8 mouse cellular contexts compared by ENCODE assay signal in genomic region chr5:144358592-144358917, GRCm38 (mm10). TPM values are rescaled to one million over a fixed set of nuclear protein-coding genes. Genes with fewer than 3 reads are reported as not detected.
A peak's percentile ranks its signal among the peaks of the same experiment; 100 is the strongest.
DNase-seq lines count a peak whose midpoint lies in the region; ATAC-seq and TF ChIP-seq lines count a peak whose summit lies in the region.

No protein-coding gene starts in this region.

- H3K9ac ChIP-seq in liver, embryonic 13.5 days, result no peak overlapping the region

- TF ChIP-seq CTCF in gastrocnemius, adult 2 months (IDR thresholded peaks at IDR 0.05), result no peak
- 0 out of 2 replicates have a peak, but pooled peaks have one; percentile 0 for TF ChIP-seq CTCF in testis, adult 2 months (IDR thresholded peaks at IDR 0.05; ENCODE audit: control insufficient read depth, insufficient read depth, insufficient replicate concordance, low read depth, low read length)

- TF ChIP-seq POLR2A in testis, adult 2 months (IDR thresholded peaks at IDR 0.05; ENCODE audit: control insufficient read depth, low read depth, low read length), result no peak; the same call in 1 of the 2 replicates

- H3K4me3 ChIP-seq in gastrocnemius, adult 2 months, result peak overlapping the region; percentile 87
- peak overlapping the region; percentile 84 for H3K4me3 ChIP-seq in testis, adult 2 months (ENCODE audit: control insufficient read depth, low read depth, low read length)
- peak overlapping the region; percentile 59 for H3K4me3 ChIP-seq in liver, embryonic 13.5 days (replicated peaks)

- no peaks in the 10 kb centered on the region for H3K36me3 ChIP-seq in testis, adult 2 months (ENCODE audit: control insufficient read depth, insufficient read depth, low read length)
- no peaks in the 10 kb centered on the region for H3K36me3 ChIP-seq in liver, embryonic 13.5 days

- H3K27ac ChIP-seq in gastrocnemius, adult 2 months, result peak overlapping the region; percentile 46; the same call in 1 of the 2 replicates
- H3K27ac ChIP-seq in testis, adult 2 months (ENCODE audit: control insufficient read depth, insufficient read depth, low read depth, low read length), result peak overlapping the region; percentile 10
- no peak overlapping the region for H3K27ac ChIP-seq in liver, embryonic 13.5 days

- H3K4me2 ChIP-seq in liver, embryonic 13.5 days, result peak overlapping the region; percentile 67

- WGBS in liver, embryonic 13.5 days (ENCODE audit: insufficient replicate concordance), result 7% methylated on average over 10 of the region's 10 CpGs

- H3K4me1 ChIP-seq in testis, adult 2 months (ENCODE audit: control insufficient read depth, insufficient read depth, low read length), result peaks cover 11% of the 10 kb centered on the region
- H3K4me1 ChIP-seq in liver, embryonic 13.5 days (replicated peaks), result peaks cover 18% of the 10 kb centered on the region

- H3K9me3 ChIP-seq in liver, embryonic 13.5 days (replicated peaks), result no peaks in the 10 kb centered on the region

- intact Hi-C loops in gastrocnemius, adult 2 months (cut with DNase I), result loop anchor here (5.0 kb wide), 1 partner anchor 101 kb away; no protein-coding TSS in a partner anchor

- DNase-seq in gastrocnemius, adult 2 months, result no peak
- DNase-seq in gastrocnemius, adult 8-10 months (ENCODE audit: low spot score in 2 of 2), result no peak
- no peak for DNase-seq in testis, postnatal 14 days (ENCODE audit: low spot score)
- DNase-seq in liver, embryonic 13.5 days, result no peak
- no peak for DNase-seq in right cerebral cortex, adult 18-20 months
- no peak for DNase-seq in ovary, postnatal 10 days (ENCODE audit: low spot score)
- no peak for DNase-seq in thymus, postnatal 25 days

- ATAC-seq in liver, embryonic 13.5 days (ENCODE audit: low read depth), result no peak

- H3K27me3 ChIP-seq in testis, adult 2 months (ENCODE audit: control insufficient read depth, insufficient read depth, low read length), result no peaks in the 10 kb centered on the region
- H3K27me3 ChIP-seq in liver, embryonic 13.5 days, result peaks cover 32% of the 10 kb centered on the region

RNA-seq across cellular contexts. Expression of gene Baiap2l1, which starts 0.6 kb away (rescaled TPM):
- under 1 TPM; 0.13 to 0.53 TPM for total RNA-seq in gastrocnemius, adult 2 months (2021)
- under 1 TPM; 0.27 to 0.48 (median 0.37) TPM for total RNA-seq in gastrocnemius, adult 8-10 months (2022)
- 2.3 and 3.1 TPM in 2 replicates for polyA plus RNA-seq in testis, adult 2 months (2012; rRNA removed)
- polyA plus RNA-seq in liver, embryonic 13.5 days (2015; fragmentation: Nextera tagmentation; extraction: Ambion mirVana), result 3.7 and 4.7 TPM in 2 replicates
